Mouse (Mus musculus) stomach, embryonic 14.5 days (tissue): ENCODE data around the gene Nbas. TPM values are rescaled to one million over a fixed set of nuclear protein-coding genes. Genes with fewer than 3 reads are reported as not detected.

Experiments
- polyA plus RNA-seq: library from polyadenylated mRNA; unstranded; fragments of >200 nt; fragmentation: Nextera tagmentation; extraction: Ambion mirVana; gene quantifications from 2 replicates; pipeline ENCODE4 v1.2.1, GENCODE M21; 2014

Gene Nbas
- polyA plus RNA-seq, 1 experiment from 2014 or later: 27.7 TPM

Other genes with a start within 250 kb of the Nbas start
- 152 and 153 TPM in 2 replicates for gene Ddx1, start 19.9 kb upstream of the Nbas start, polyA plus RNA-seq